ENCODE assay signal across 25 mouse cellular contexts in genomic region chr4:154521881-154522676, GRCm38 (mm10).
DNase-seq lines count a peak whose midpoint lies in the region; ATAC-seq lines count a peak whose summit lies in the region.
"Had no signal": no experiment of that assay in that cellular context is flagged by ENCODE, and none has a peak within 500 bp of the region (broad histone marks: within the 10 kb centered on the region; RNA-seq: fewer than 3 reads in every experiment).

No protein-coding gene starts in this region.

- no peak overlapping the region for H3K4me3 ChIP-seq in forebrain, embryonic 10.5 days
- no peak overlapping the region for H3K4me3 ChIP-seq in forebrain, embryonic 12.5 days (replicated peaks)
- no peak overlapping the region for H3K4me3 ChIP-seq in heart, embryonic 16.5 days (ENCODE audit: low read length)
- H3K4me3 ChIP-seq in kidney, embryonic 15.5 days (replicated peaks) = no peak overlapping the region
- H3K4me3 ChIP-seq: embryonic facial prominence, embryonic 12.5 days; erythroblast, embryonic 14.5 days; gastrocnemius, adult 2 months; hindbrain, embryonic 10.5 days; limb, embryonic 13.5 days; liver, embryonic 12.5 days; megakaryocyte, embryonic 14.5 days; midbrain, embryonic 13.5 days had no signal

- H3K4me1 ChIP-seq in forebrain, embryonic 10.5 days = peaks cover 85% of the 10 kb centered on the region
- H3K4me1 ChIP-seq in forebrain, embryonic 12.5 days = peaks cover 41% of the 10 kb centered on the region
- peaks cover 48% of the 10 kb centered on the region for H3K4me1 ChIP-seq in heart, embryonic 16.5 days (ENCODE audit: control insufficient read depth, insufficient read depth, low read length)
- H3K4me1 ChIP-seq in kidney, embryonic 15.5 days = peaks cover 17% of the 10 kb centered on the region

- 87% methylated on average over 7 of the region's 7 CpGs for WGBS in forebrain, embryonic 10.5 days
- WGBS in forebrain, embryonic 12.5 days = 91% methylated on average over 7 of the region's 7 CpGs
- WGBS in heart, embryonic 16.5 days = 74% methylated on average over 7 of the region's 7 CpGs
- 87% methylated on average over 7 of the region's 7 CpGs for WGBS in kidney, embryonic 15.5 days

- no peak overlapping the region for H3K4me2 ChIP-seq in forebrain, embryonic 12.5 days
- no peak overlapping the region for H3K4me2 ChIP-seq in heart, embryonic 16.5 days (ENCODE audit: low read depth, low read length)
- H3K4me2 ChIP-seq in kidney, embryonic 15.5 days = no peak overlapping the region
- H3K4me2 ChIP-seq: embryonic facial prominence, embryonic 12.5 days; limb, embryonic 13.5 days; liver, embryonic 12.5 days; lung, embryonic 14.5 days; midbrain, embryonic 13.5 days had no signal

- 0 out of 2 replicates have a peak overlapping the region, but pooled peaks have one; percentile 25 for H3K27ac ChIP-seq in forebrain, embryonic 10.5 days
- H3K27ac ChIP-seq in forebrain, embryonic 12.5 days = no peak overlapping the region
- peak overlapping the region; percentile 80 for H3K27ac ChIP-seq in heart, embryonic 16.5 days (ENCODE audit: low read length)
- no peak overlapping the region for H3K27ac ChIP-seq in kidney, embryonic 15.5 days
- H3K27ac ChIP-seq: embryonic facial prominence, embryonic 12.5 days; hindbrain, embryonic 10.5 days; limb, embryonic 13.5 days; liver, embryonic 12.5 days; midbrain, embryonic 13.5 days had no signal

- no peak for ATAC-seq in forebrain, embryonic 12.5 days (ENCODE audit: low FRiP score)
- ATAC-seq in heart, embryonic 16.5 days (replicated peaks; ENCODE audit: extremely low read depth, insufficient read depth, low FRiP score) = no peak
- no peak for ATAC-seq in kidney, embryonic 15.5 days (replicated peaks; ENCODE audit: low FRiP score)
- ATAC-seq: forebrain, embryonic 14.5 days; intestine, postnatal 0 days; liver, embryonic 12.5 days; midbrain, embryonic 13.5 days had no signal

- peaks cover 75% of the 10 kb centered on the region for H3K27me3 ChIP-seq in forebrain, embryonic 10.5 days (ENCODE audit: poor library complexity, severe bottlenecking)
- peaks cover 48% of the 10 kb centered on the region for H3K27me3 ChIP-seq in forebrain, embryonic 12.5 days
- H3K27me3 ChIP-seq in heart, embryonic 16.5 days (ENCODE audit: control insufficient read depth, insufficient read depth, low read length) = no peaks in the 10 kb centered on the region
- peaks cover 90% of the 10 kb centered on the region for H3K27me3 ChIP-seq in kidney, embryonic 15.5 days
- H3K27me3 ChIP-seq: limb, embryonic 13.5 days had no signal

- peaks cover 4% of the 10 kb centered on the region; the same call in 1 of the 2 replicates for H3K9me3 ChIP-seq in forebrain, embryonic 10.5 days
- H3K9me3 ChIP-seq in forebrain, embryonic 12.5 days = no peaks in the 10 kb centered on the region
- no peaks in the 10 kb centered on the region for H3K9me3 ChIP-seq in heart, embryonic 16.5 days (replicated peaks; ENCODE audit: control insufficient read depth, low read length)
- H3K9me3 ChIP-seq in kidney, embryonic 15.5 days (replicated peaks) = no peaks in the 10 kb centered on the region
- H3K9me3 ChIP-seq: embryonic facial prominence, embryonic 12.5 days; hindbrain, embryonic 10.5 days; limb, embryonic 13.5 days; liver, embryonic 12.5 days; megakaryocyte, embryonic 14.5 days; midbrain, embryonic 13.5 days had no signal

- H3K36me3 ChIP-seq in forebrain, embryonic 10.5 days (replicated peaks) = peaks cover 25% of the 10 kb centered on the region
- no peaks in the 10 kb centered on the region for H3K36me3 ChIP-seq in forebrain, embryonic 12.5 days (replicated peaks)
- no peaks in the 10 kb centered on the region for H3K36me3 ChIP-seq in heart, embryonic 16.5 days (ENCODE audit: control insufficient read depth, insufficient read depth)
- H3K36me3 ChIP-seq in kidney, embryonic 15.5 days = no peaks in the 10 kb centered on the region
- H3K36me3 ChIP-seq: embryonic facial prominence, embryonic 12.5 days; hindbrain, embryonic 10.5 days; liver, embryonic 12.5 days; midbrain, embryonic 13.5 days had no signal

- no peak overlapping the region for H3K9ac ChIP-seq in forebrain, embryonic 12.5 days
- no peak overlapping the region; the same call in 1 of the 2 replicates for H3K9ac ChIP-seq in heart, embryonic 16.5 days (ENCODE audit: low read length)
- no peak overlapping the region for H3K9ac ChIP-seq in kidney, embryonic 15.5 days
- H3K9ac ChIP-seq: embryonic facial prominence, embryonic 12.5 days; limb, embryonic 13.5 days; liver, embryonic 12.5 days; lung, embryonic 14.5 days; midbrain, embryonic 13.5 days had no signal

- DNase-seq in forebrain, embryonic 10.5 days (ENCODE audit: extremely low spot score, low spot score) = no peak
- DNase-seq in heart, postnatal 4 days = no peak
- DNase-seq in NIH3T3 (ENCODE audit: low read depth) = peak; percentile 75
- DNase-seq in lung, postnatal 4 days = peak; percentile 24 to 54
- DNase-seq in neural tube, embryonic 10.5 days (ENCODE audit: extremely low spot score, low spot score) = no peak
- DNase-seq: adrenal gland, adult 8-10 months; cerebellum, adult 18-20 months; cerebellum, postnatal 14 days; gastrocnemius, adult 2 months; kidney, postnatal 36 days; layer of hippocampus, postnatal 36 days; lung, embryonic 14.5 days; thymus, adult 2 months had no signal

Comparison
In these comparisons a context has a peak if more than half of its experiments do, and no peak if none do; other contexts are left out.
1. H3K27ac ChIP-seq: peak in forebrain, embryonic 10.5 days (single experiment) and heart, embryonic 16.5 days (single experiment); none in forebrain, embryonic 12.5 days (single experiment) and kidney, embryonic 15.5 days (single experiment).
2. DNase-seq: peak in NIH3T3 (single experiment) and lung, postnatal 4 days (2 of 2); none in forebrain, embryonic 10.5 days (single experiment), heart, postnatal 4 days (single experiment) and neural tube, embryonic 10.5 days (single experiment).